Mouse (Mus musculus): ENCODE measurements at regions not wholly inside any gene's neighbourhood (a gene's known extent, or its start where the extent isn't known, plus 50 kb on each side); places are given as distances from the start of the nearest gene placed in this dataset.

DNA sequence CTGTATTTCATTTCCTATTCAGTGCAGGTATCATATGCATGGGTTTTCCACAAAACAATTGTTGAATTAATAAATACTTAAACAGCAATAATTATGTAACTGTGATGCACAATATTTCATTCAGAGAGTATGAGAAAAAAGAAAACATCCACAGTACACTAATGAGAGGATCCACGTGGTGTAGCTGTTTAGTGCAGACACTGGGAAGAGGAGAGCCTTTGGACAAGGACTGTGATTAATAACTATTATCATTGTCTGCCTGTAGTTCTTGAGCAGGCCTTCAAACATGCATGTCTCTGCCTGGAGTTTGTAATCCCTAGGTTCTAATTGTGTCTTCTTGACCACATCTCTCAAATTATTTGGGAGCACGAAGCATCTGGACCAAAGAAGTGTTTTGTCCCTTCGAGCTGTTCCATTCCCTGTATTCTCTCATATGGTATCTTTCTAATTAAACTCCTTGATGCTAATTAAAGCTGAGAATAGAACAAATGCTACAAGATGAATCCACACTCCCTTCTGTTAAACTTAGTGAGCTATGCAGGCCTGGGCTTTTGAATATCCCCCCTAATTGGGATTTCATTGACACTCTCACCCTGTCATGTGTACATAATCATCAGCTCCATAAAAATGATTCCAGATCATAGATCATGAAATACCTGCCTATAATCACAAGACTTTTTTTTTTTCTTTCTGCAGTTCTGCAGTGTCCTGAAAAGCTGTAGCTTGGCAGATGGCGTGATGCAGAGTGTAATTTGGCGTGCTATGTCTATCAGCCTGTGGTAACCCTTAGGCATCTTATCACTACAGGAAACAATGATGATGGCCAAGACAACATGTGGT lies 1208.9 kb upstream of the G6pd2 start:
- no peak for DNase-seq

DNA sequence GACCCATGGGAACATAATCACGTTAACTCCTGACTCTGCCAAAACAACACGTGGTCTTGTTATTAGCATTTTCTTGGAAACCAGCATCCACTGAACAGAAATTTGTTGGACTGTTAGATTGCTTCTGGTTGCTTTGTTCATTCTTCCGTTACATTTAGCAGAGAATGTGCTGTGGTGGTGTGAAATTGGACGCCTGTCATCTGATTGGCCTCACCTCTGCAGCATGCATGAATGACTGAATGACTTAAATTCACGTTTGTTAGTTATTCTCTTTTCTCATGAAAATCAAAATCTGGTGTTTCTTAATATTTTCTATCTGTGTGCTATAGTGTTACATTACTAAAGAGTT lies 1208.3 kb upstream of the G6pd2 start:
- DNase-seq: no peak

DNA sequence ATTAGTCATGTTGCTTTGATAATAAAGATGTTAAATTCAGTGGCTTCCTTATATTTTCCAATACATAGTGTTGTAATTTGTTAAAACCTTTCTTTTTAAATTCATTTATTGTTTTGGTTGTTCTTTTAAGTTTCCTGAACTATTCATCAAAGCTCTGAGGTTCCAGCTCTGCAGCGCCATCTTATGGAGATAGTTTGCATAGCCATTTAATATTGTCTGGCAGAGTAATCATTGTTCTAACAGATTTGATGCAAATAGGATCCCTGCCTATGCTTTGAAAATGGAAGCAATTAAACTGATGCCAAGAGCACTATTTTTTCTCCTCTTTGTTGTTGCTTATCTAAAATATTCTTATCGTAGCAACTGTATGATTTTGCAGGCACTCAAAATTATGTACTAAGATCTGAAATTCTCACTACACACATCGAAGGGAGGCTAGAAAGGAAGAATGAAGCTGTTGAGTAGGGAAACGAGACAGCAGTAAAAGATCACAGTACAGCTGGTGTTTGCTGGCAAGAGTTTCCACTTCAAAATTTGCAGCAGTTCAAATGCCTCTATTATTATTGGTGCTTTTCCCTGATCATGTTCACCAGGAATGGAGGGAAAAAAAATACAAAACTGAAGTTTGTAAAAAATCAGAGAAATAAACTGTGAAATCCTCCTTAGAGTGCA lies 1199.5 kb upstream of the G6pd2 start:
- peak; percentile 9 for DNase-seq
